Mouse (Mus musculus) forebrain, embryonic 15.5 days (tissue): ENCODE data around the gene Pten. TPM values are rescaled to one million over a fixed set of nuclear protein-coding genes. Genes with fewer than 3 reads are reported as not detected.
"Not testable (repeated sequence)": the region's sequence is repeated elsewhere in the genome, so short reads cannot be mapped to it uniquely, and the experiment has no call there.

Experiments
- ATAC-seq: fragments of 200-750 bp; cut with Nextera tagmentation; replicated peaks from 2 replicates; pipeline ENCODE4 v1.8.0; 2017; ENCODE audit warnings: mild to moderate bottlenecking, moderate TSS enrichment, moderate library complexity
- H3K27ac ChIP-seq: fragments of 300-500 bp; sonication (generic); replicated peaks from 2 replicates; pipeline ENCODE4 v1.5.1; 2015; ENCODE audit warnings: mild to moderate bottlenecking, inconsistent platforms
- H3K27me3 ChIP-seq: fragments of 300-500 bp; sonication (generic); 2 replicates; pipeline ENCODE4 v1.6.1; 2015; ENCODE audit warnings: inconsistent platforms
- H3K36me3 ChIP-seq: fragments of 300-500 bp; sonication (generic); 2 replicates; pipeline ENCODE4 v1.6.1; 2015; ENCODE audit warnings: mild to moderate bottlenecking, inconsistent platforms
- H3K4me1 ChIP-seq: fragments of 300-500 bp; sonication (generic); 2 replicates; pipeline ENCODE4 v1.6.1; 2015; ENCODE audit warnings: inconsistent platforms
- H3K4me2 ChIP-seq: fragments of 300-500 bp; sonication (generic); replicated peaks from 2 replicates; pipeline ENCODE4 v1.6.1; 2015; ENCODE audit warnings: mild to moderate bottlenecking, inconsistent platforms
- H3K4me3 ChIP-seq: fragments of 300-500 bp; sonication (generic); 2 replicates; pipeline ENCODE4 v1.5.1; 2015; ENCODE audit warnings: mild to moderate bottlenecking, inconsistent platforms
- H3K9ac ChIP-seq: fragments of 300-500 bp; sonication (generic); replicated peaks from 2 replicates; pipeline ENCODE4 v1.6.1; 2015; ENCODE audit warnings: mild to moderate bottlenecking, inconsistent platforms
- H3K9me3 ChIP-seq: fragments of 300-500 bp; sonication (generic); 2 replicates; pipeline ENCODE4 v1.6.1; 2016; ENCODE audit warnings: inconsistent platforms
- WGBS: fragments of 180-500 bp; shearing (Covaris S2); methylation state at CpG from one replicate; pipeline ENCODE4 v1.1.7; 2015; ENCODE audit warnings: mixed read lengths; 5-methylcytosine and 5-hydroxymethylcytosine counted together
- polyA plus RNA-seq: library from polyadenylated mRNA; unstranded; fragments of >200 nt; fragmentation: Nextera tagmentation; extraction: Ambion mirVana; gene quantifications from 2 replicates; pipeline ENCODE4 v1.2.1, GENCODE M21; 2015

Pten gene
- polyA plus RNA-seq, 1 experiment from 2014 or later, result 12.2 TPM

DNA sequence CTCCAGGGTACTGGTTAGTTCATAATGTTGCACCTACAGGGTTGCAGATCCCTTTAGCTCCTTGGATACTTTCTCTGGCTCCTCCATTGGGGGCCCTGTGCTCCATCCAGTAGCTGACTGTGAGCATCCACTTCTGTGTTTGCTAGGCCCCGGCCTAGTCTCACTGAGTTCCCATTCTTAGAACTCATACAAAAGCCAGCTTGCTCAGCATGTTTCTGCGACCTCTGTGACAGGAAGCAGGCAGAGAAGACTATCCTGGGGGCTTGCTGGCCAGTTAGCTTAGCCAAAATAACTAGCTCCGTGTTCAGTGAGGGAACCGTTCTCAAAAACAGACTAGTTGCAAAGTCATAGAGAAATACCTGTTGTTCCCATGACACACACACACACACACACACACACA lies 30.1 kb downstream of the Pten start:
- H3K36me3 ChIP-seq, H3K27ac ChIP-seq, ATAC-seq, H3K4me3 ChIP-seq, H3K9ac ChIP-seq, H3K9me3 ChIP-seq, H3K4me2 ChIP-seq, H3K27me3 ChIP-seq: not testable (repeated sequence)
- H3K4me1 ChIP-seq, result peaks cover 27% of the 10 kb centered on the region
- WGBS, result 36% methylated on average over 4 of the region's 4 CpGs

GRCm38 (mm10) chr19:32788016-32788415 lies 30.7 kb downstream of the Pten start:
- peaks cover 31% of the 10 kb centered on the region for H3K4me1 ChIP-seq
- H3K36me3 ChIP-seq, H3K27me3 ChIP-seq, H3K4me2 ChIP-seq, H3K9me3 ChIP-seq, ATAC-seq, H3K9ac ChIP-seq, H3K4me3 ChIP-seq, H3K27ac ChIP-seq: not testable (repeated sequence)
- WGBS, result 88% methylated on average over 3 of the region's 3 CpGs

GRCm38 (mm10) chr19:32789535-32789934 lies 32.2 kb downstream of the Pten start:
- H3K4me2 ChIP-seq, result no peak overlapping the region
- WGBS, result 13% methylated on average over 3 of the region's 3 CpGs
- no peaks in the 10 kb centered on the region for H3K27me3 ChIP-seq
- no peak overlapping the region for H3K27ac ChIP-seq
- H3K4me1 ChIP-seq, result peaks cover 41% of the 10 kb centered on the region
- ATAC-seq, result no peak
- H3K9ac ChIP-seq, result no peak overlapping the region
- H3K4me3 ChIP-seq, result no peak overlapping the region
- no peaks in the 10 kb centered on the region for H3K36me3 ChIP-seq
- no peaks in the 10 kb centered on the region for H3K9me3 ChIP-seq

- ATAC-seq, result peak; percentile 78
- WGBS, result 7% methylated on average over 6 of the region's 6 CpGs
Observed at GRCm38 (mm10) chr19:32792610-32793009, 35.3 kb downstream of the Pten start.

DNA sequence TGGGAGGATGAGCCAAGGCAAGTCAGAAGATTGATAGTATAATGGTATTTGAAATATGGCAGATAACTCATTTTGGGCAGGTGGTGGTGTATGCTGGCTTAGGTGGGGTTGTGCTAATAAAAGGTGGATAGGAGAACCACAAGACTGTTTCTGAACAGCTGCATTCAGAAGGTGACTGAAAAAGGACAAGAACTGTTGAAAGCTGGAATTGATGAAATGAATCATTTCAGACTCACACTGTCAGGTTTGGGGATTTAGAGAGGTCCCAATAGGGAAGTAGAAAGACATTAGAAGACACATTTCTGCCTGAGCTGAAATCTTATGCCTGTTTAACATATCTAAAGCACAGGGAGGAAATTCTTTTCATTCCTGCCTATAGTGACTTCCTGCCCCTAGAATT lies 36.6 kb downstream of the Pten start:
- no peaks in the 10 kb centered on the region for H3K27me3 ChIP-seq
- H3K36me3 ChIP-seq, result no peaks in the 10 kb centered on the region
- ATAC-seq, result no peak
- no peak overlapping the region for H3K4me2 ChIP-seq
- H3K4me3 ChIP-seq, result no peak overlapping the region
- peaks cover 33% of the 10 kb centered on the region for H3K4me1 ChIP-seq
- H3K27ac ChIP-seq, result no peak overlapping the region
- no peak overlapping the region for H3K9ac ChIP-seq
- no peaks in the 10 kb centered on the region for H3K9me3 ChIP-seq

More at GRCm38 (mm10) chr19:32792610-32793009, 35.3 kb downstream of the Pten start:
- Histone ChIP-seq H3K4me1 (peaks cover 41% of the 10 kb centered on the region), H3K4me2 (no peak overlapping the region), H3K27me3 (no peaks in the 10 kb centered on the region), H3K4me3 (no peak overlapping the region), H3K9ac (no peak overlapping the region), H3K36me3 (no peaks in the 10 kb centered on the region), H3K27ac (no peak overlapping the region), H3K9me3 (no peaks in the 10 kb centered on the region)

GRCm38 (mm10) chr19:32800557-32800956 lies 43.3 kb downstream of the Pten start:
- Histone ChIP-seq H3K4me2 (no peak overlapping the region), H3K4me3 (no peak overlapping the region), H3K9ac (no peak overlapping the region), H3K27me3 (no peaks in the 10 kb centered on the region), H3K27ac (no peak overlapping the region), H3K36me3 (peaks cover 4% of the 10 kb centered on the region; the same call in 1 of the 2 replicates), H3K4me1 (no peaks in the 10 kb centered on the region), H3K9me3 (no peaks in the 10 kb centered on the region)
- WGBS, result 67% methylated on average over 2 of the region's 2 CpGs
- ATAC-seq, result no peak

- Histone ChIP-seq H3K27ac (no peak overlapping the region), H3K36me3 (peaks cover 4% of the 10 kb centered on the region; the same call in 1 of the 2 replicates), H3K27me3 (no peaks in the 10 kb centered on the region), H3K9ac (no peak overlapping the region), H3K4me2 (no peak overlapping the region), H3K4me1 (no peaks in the 10 kb centered on the region), H3K4me3 (no peak overlapping the region), H3K9me3 (no peaks in the 10 kb centered on the region)
- WGBS, result 87% methylated on average over 4 of the region's 4 CpGs
- ATAC-seq, result no peak
Observed at GRCm38 (mm10) chr19:32804703-32805102, 47.4 kb downstream of the Pten start.

DNA sequence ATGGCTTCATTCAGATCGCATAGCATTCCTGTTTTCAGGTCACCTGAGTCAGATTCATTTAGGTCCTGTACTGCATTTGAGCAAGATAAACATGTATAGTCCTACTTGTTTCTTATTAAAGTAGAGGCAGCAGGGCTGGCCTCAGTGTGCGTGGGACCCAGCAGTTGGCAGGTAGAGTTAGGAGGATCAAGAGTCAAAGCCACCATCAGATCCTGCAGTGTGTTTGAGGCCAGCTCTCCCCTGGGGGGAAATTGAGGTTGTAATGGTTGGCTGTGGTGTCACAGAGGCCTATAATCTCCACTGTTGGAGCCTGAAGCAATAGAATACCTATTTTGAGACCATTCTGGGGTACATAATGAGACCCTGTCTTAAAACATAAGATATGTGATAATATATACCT lies 50.3 kb downstream of the Pten start:
- H3K4me3 ChIP-seq, result no peak overlapping the region
- 94% methylated on average over 2 of the region's 2 CpGs for WGBS
- no peak for ATAC-seq
- no peaks in the 10 kb centered on the region for H3K4me1 ChIP-seq
- H3K27ac ChIP-seq, result no peak overlapping the region
- no peak overlapping the region for H3K4me2 ChIP-seq
- no peaks in the 10 kb centered on the region for H3K9me3 ChIP-seq
- H3K36me3 ChIP-seq, result peaks cover 4% of the 10 kb centered on the region
- no peaks in the 10 kb centered on the region for H3K27me3 ChIP-seq
- no peak overlapping the region for H3K9ac ChIP-seq

- Histone ChIP-seq H3K4me2 (no peak overlapping the region), H3K9me3 (no peaks in the 10 kb centered on the region), H3K9ac (no peak overlapping the region), H3K27ac (no peak overlapping the region), H3K27me3 (no peaks in the 10 kb centered on the region), H3K36me3 (peaks cover 4% of the 10 kb centered on the region), H3K4me3 (no peak overlapping the region), H3K4me1 (no peaks in the 10 kb centered on the region)
- no peak for ATAC-seq
- WGBS, result 85% methylated on average over 6 of the region's 6 CpGs
Observed at GRCm38 (mm10) chr19:32808690-32809089, 51.4 kb downstream of the Pten start.

DNA sequence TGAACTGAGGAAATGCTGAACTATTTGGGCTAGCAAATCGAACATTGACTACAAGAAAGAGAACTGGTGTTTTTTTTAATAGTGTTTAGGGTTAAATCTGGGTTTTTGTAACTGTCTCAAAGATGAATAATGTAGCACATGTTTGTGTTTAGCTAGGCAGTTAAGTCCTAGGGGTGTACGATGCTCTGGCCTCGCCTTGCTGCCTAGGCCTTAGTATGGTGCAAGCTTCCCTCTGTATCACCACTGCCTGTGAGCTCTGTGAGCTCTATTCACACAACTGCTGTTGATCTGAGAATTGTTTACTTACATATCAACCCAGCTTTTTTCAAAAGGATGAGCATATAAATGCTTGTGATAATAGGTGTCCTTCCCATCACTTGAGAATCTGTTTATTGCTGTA lies 51.8 kb downstream of the Pten start:
- 91% methylated on average over 3 of the region's 3 CpGs for WGBS
- Histone ChIP-seq H3K4me1 (no peaks in the 10 kb centered on the region), H3K4me2 (no peak overlapping the region), H3K36me3 (peaks cover 4% of the 10 kb centered on the region), H3K27ac (no peak overlapping the region), H3K27me3 (no peaks in the 10 kb centered on the region), H3K4me3 (no peak overlapping the region), H3K9me3 (no peaks in the 10 kb centered on the region), H3K9ac (no peak overlapping the region)
- no peak for ATAC-seq

DNA sequence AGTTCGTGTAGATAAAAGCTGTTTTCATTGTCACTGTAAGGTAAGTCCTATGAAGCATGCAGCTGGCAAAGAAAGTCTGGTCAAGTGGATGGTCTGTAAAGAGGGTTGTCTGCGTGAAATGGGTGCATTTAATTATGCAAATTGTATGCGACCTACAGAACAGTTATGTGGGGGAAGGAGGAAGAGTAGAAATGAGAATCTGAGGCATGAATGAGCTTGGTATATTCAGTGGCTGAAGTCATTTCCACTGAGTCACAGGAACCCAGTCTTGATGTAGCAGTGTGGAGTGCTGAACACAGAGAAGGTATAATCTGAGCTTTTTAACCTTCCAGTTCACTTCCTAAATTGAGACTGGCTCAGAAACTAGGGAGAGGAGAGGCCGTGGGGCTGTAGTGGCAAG lies 61.5 kb downstream of the Pten start:
- Histone ChIP-seq H3K36me3 (peaks cover 20% of the 10 kb centered on the region), H3K27me3 (no peaks in the 10 kb centered on the region), H3K9ac (no peak overlapping the region), H3K4me3 (no peak overlapping the region), H3K9me3 (no peaks in the 10 kb centered on the region), H3K27ac (no peak overlapping the region), H3K4me2 (no peak overlapping the region), H3K4me1 (no peaks in the 10 kb centered on the region)
- no peak for ATAC-seq
- WGBS, result 43% methylated on average over 4 of the region's 4 CpGs

DNA sequence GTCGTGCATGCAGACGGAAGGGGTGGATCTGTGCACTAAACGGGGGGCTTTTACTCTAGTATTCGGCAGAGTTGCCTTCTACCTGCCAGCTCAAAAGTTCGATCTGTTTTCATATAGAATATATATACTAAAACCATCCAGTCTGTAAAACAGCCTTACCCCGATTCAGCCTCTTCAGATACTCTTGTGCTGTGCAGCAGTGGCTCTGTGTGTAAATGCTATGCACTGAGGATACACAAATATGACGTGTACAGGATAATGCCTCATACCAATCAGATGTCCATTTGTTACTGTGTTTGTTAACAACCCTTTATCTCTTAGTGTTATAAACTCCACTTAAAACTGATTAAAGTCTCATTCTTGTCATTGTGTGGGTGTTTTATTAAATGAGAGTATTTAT lies 65.7 kb downstream of the Pten start:
- H3K36me3 ChIP-seq, result peaks cover 18% of the 10 kb centered on the region
- not testable (repeated sequence) for H3K27ac ChIP-seq, H3K9ac ChIP-seq, H3K9me3 ChIP-seq, ATAC-seq, H3K27me3 ChIP-seq, H3K4me1 ChIP-seq, H3K4me3 ChIP-seq, H3K4me2 ChIP-seq
- WGBS, result no CpG with 5 or more reads among the region's 7 CpGs

DNA sequence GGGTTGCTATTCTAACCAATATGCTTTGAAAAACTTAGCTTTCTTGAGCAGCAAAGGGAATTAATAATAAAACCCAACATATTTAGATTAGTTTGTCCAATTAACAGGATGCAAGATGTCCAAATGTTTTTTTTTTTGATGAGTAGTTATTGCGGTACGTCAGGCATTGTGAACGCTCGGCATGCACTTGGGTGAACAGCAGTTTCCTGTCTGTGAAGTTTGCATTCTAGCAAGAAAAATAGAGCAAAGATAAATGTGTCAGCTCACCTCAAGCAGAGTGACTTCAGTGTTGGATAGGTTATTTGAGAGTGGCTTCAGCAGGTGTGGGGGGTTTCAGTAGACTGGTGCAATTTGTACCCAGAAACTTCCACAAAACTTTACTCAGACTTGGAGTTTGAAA lies 69.3 kb downstream of the Pten start:
- Histone ChIP-seq H3K4me1 (no peaks in the 10 kb centered on the region), H3K4me3 (no peak overlapping the region), H3K9me3 (no peaks in the 10 kb centered on the region), H3K27me3 (no peaks in the 10 kb centered on the region), H3K4me2 (no peak overlapping the region), H3K9ac (no peak overlapping the region), H3K36me3 (no peaks in the 10 kb centered on the region), H3K27ac (no peak overlapping the region)
- 90% methylated on average over 4 of the region's 4 CpGs for WGBS
- ATAC-seq, result no peak
